Mouse (Mus musculus) lung, adult 2 months (tissue): ENCODE data around the gene Dapk3. TPM values are rescaled to one million over a fixed set of nuclear protein-coding genes. Genes with fewer than 3 reads are reported as not detected.

ENCODE experiments used
- DNase-seq: peaks from one replicate; pipeline ENCODE4 v3.0.0; 2022
- H3K4me1 ChIP-seq: fragments of 200-500 bp; 2 replicates; pipeline ENCODE4 v1.6.1; 2011; ENCODE audit warnings: low read length; ENCODE audit not compliant: control insufficient read depth, insufficient read depth
- H3K4me3 ChIP-seq: fragments of 200-500 bp; replicated peaks from 2 replicates; pipeline ENCODE3; 2011; ENCODE audit warnings: low read depth, mild to moderate bottlenecking, control low read depth, low read length; ENCODE audit errors: extremely low read depth
- CTCF ChIP-seq: fragments of 200-500 bp; IDR thresholded peaks from 2 replicates; pipeline ENCODE4 v1.5.1; 2011; ENCODE audit warnings: mild to moderate bottlenecking, low read length, control low read depth; ENCODE audit not compliant: insufficient read depth
- POLR2A ChIP-seq: fragments of 200-500 bp; IDR thresholded peaks from 2 replicates; pipeline ENCODE4 v1.6.1; 2011; ENCODE audit warnings: low read depth, mild to moderate bottlenecking, control low read depth, low read length, borderline replicate concordance; ENCODE audit errors: extremely low read depth
- WGBS: fragments of 180-500 bp; shearing (Covaris S2); methylation state at CpG from one replicate; pipeline ENCODE4 v1.1.7; 2018; 5-methylcytosine and 5-hydroxymethylcytosine counted together
- polyA plus RNA-seq: library from polyadenylated mRNA; depleted of rRNA; stranded (reverse); fragments of >200 nt; gene quantifications from 2 replicates; pipeline ENCODE4 v1.2.3, GENCODE M21; 2012

Gene Dapk3
- polyA plus RNA-seq, 1 experiment: 70.4 TPM

GRCm38 (mm10) chr10:81190236-81190911, 7.6 kb downstream of the Dapk3 start:
- Histone ChIP-seq H3K4me1 (0 out of 2 replicates have a peak, but pooled peaks cover 8% of the 10 kb centered on the region), H3K4me3 (no peak overlapping the region)
- no peak for DNase-seq
- TF ChIP-seq CTCF: peak; percentile 34; the same call in 1 of the 2 replicates
- TF ChIP-seq POLR2A: no peak
- 69% methylated on average over 31 of the region's 31 CpGs for WGBS

DNA sequence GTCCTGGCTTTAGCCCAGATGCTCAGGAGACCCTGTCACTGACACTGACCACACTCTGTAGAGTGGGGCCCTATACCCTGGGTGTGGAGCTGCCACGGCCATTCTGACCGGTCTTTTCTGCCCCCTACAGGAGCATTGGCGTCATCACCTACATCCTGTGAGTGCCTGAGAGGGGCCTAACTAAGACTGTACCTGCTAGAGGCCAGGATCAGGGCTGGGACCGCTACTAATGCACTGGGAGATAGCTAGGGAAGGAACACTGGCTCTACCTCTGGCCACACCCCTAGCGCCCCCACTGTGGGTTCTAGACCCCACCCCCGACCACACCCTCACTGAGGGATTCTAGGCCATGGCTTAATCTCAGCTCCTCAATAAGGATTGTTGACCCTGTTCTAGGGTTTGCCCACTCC, 8.1 kb downstream of the Dapk3 start:
- Histone ChIP-seq H3K4me1 (0 out of 2 replicates have a peak, but pooled peaks cover 8% of the 10 kb centered on the region), H3K4me3 (no peak overlapping the region)
- TF ChIP-seq POLR2A (no peak), CTCF (peak; percentile 36; the same call in 1 of the 2 replicates)
- no peak for DNase-seq
- 49% methylated on average over 6 of the region's 6 CpGs for WGBS

- 63% methylated on average over 18 of the region's 18 CpGs for WGBS
- Histone ChIP-seq H3K4me3 (no peak overlapping the region), H3K4me1 (0 out of 2 replicates have a peak, but pooled peaks cover 8% of the 10 kb centered on the region)
- TF ChIP-seq POLR2A (no peak), CTCF (no peak)
- peak; percentile 13 for DNase-seq
Measured at GRCm38 (mm10) chr10:81191342-81191982, 8.7 kb downstream of the Dapk3 start.

DNA sequence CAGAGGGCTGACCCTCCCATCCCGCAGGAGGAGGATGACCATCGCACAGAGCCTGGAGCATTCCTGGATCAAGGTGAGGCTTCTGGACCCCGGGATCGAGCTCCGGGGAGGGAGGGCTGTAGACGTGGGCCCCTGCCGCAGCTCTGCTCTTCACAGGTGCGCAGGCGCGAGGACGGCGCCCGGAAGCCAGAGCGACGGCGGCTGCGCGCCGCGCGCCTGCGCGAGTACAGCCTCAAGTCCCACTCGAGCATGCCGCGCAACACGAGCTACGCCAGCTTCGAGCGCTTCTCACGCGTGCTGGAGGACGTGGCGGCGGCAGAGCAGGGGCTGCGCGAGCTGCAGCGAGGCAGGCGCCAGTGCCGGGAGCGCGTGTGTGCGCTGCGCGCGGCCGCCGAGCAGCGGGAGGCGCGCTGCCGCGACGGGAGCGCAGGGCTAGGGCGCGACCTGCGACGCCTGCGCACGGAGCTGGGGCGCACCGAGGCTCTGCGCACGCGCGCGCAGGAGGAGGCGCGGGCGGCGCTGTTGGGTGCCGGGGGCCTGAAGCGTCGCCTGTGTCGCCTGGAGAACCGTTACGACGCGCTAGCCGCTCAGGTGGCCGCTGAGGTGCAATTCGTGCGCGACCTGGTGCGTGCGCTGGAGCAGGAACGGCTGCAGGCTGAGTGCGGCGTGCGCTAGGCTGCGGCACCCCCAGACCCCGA, 9.6 kb downstream of the Dapk3 start:
- 0 out of 2 replicates have a peak, but pooled peaks cover 8% of the 10 kb centered on the region for H3K4me1 ChIP-seq
- whole genome bisulfite sequencing: 1% methylated on average over 93 of the region's 93 CpGs
- TF ChIP-seq POLR2A (peak; percentile 88; the same call in 1 of the 2 replicates), CTCF (no peak)
- peak overlapping the region; percentile 94 for H3K4me3 ChIP-seq
- peak; percentile 83 for DNase-seq

DNA sequence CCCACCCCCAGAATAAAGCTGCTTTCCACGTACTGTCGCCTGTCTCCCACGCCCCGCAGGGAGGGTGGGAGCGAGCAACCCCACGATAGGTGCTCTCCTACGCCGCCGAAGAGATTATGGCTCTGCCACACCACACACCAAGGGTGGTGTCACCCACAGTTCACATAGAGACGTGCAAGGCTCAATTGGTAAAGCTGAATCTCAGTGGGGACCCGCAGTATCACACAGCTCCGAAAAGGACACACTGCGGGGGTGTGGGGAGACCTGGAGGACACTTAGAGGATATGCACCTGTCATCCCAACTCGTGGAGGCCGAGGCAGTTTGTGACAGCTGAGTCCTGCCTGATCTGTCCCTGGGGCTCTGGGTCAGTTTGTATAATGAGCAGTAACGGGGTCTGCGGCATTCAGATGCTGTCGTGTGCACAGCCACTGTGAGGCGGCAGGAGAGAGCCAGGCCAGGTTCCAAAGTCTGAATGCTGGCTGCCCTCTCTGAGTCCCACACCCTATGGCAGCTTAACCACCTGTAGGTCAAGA, 10.2 kb downstream of the Dapk3 start:
- TF ChIP-seq CTCF (no peak), POLR2A (peak; percentile 12; the same call in 1 of the 2 replicates)
- 6% methylated on average over 19 of the region's 19 CpGs for WGBS
- DNase-seq: no peak
- Histone ChIP-seq H3K4me3 (peak overlapping the region; percentile 94), H3K4me1 (0 out of 2 replicates have a peak, but pooled peaks cover 8% of the 10 kb centered on the region)

GRCm38 (mm10) chr10:81193991-81194774, 11.4 kb downstream of the Dapk3 start:
- peaks cover 8% of the 10 kb centered on the region; the same call in 1 of the 2 replicates for H3K4me1 ChIP-seq
- DNase-seq: peak; percentile 36
- H3K4me3 ChIP-seq: no peak overlapping the region
- TF ChIP-seq CTCF: no peak
- 0 out of 2 replicates have a peak, but pooled peaks have one; percentile 7 for TF ChIP-seq POLR2A
- 11% methylated on average over 37 of the region's 37 CpGs for WGBS

DNA sequence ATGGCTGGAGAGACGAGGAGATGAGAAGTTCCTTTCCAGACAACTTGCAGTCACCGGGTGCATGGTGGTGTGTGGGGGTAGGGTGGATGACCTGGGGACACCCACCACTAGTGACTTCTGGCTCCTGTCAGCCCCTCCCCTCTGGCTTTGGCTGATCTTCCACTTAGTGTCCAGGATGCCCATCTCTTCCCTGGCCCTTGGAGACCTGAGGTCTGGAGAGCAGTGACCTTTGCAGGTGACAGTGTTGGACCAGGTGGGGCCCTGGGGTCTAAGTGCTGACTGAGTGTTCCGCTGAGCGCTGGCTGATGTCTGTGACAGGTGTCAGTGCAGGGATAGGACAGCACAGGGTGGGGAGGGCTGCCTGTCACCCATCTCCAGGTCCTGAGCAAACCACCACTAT, 12.5 kb downstream of the Dapk3 start:
- Histone ChIP-seq H3K4me3 (no peak overlapping the region), H3K4me1 (peaks cover 8% of the 10 kb centered on the region; the same call in 1 of the 2 replicates)
- 64% methylated on average over 4 of the region's 4 CpGs for WGBS
- TF ChIP-seq POLR2A (no peak), CTCF (no peak)
- DNase-seq: no peak

GRCm38 (mm10) chr10:81196470-81197065, 13.8 kb downstream of the Dapk3 start:
- Histone ChIP-seq H3K4me1 (peaks cover 6% of the 10 kb centered on the region; the same call in 1 of the 2 replicates), H3K4me3 (no peak overlapping the region)
- no peak for DNase-seq
- no peak for TF ChIP-seq POLR2A
- 64% methylated on average over 11 of the region's 11 CpGs for WGBS
